ENCODE assay signal across 8 mouse cellular contexts in genomic region chr11:79686501-79687121, GRCm38 (mm10).
DNase-seq lines count a peak whose midpoint lies in the region; ATAC-seq and TF ChIP-seq lines count a peak whose summit lies in the region.

No protein-coding gene starts in this region.

- peak; percentile 91 for TF ChIP-seq CTCF in lung, adult 2 months (IDR thresholded peaks at IDR 0.05; ENCODE audit: insufficient read depth, low read length)

- H3K27me3 ChIP-seq in forebrain, embryonic 11.5 days (ENCODE audit: control insufficient read depth, insufficient read depth, low read length): no peaks in the 10 kb centered on the region

- peak; percentile 61; the same call in 1 of the 2 replicates for ATAC-seq in forebrain, embryonic 11.5 days (replicated peaks; ENCODE audit: low FRiP score)
- peak; percentile 82 for ATAC-seq in neutrophil, adult 5-6 weeks (ENCODE audit: extremely low read depth, insufficient number of reproducible peaks, low FRiP score, poor library complexity, severe bottlenecking)

- H3K9me3 ChIP-seq in forebrain, embryonic 11.5 days (ENCODE audit: control insufficient read depth, low read length): no peaks in the 10 kb centered on the region

- 66% methylated on average over 26 of the region's 26 CpGs for WGBS in forebrain, embryonic 11.5 days
- 68% methylated on average over 26 of the region's 26 CpGs for WGBS in large intestine, adult 2 months
- 62% methylated on average over 26 of the region's 26 CpGs for WGBS in lung, adult 2 months

- H3K4me2 ChIP-seq in forebrain, embryonic 11.5 days (ENCODE audit: low read depth, low read length, severe bottlenecking): no peak overlapping the region

- intact Hi-C loops in heart, postnatal 25 days (cut with DNase I): loop anchor here (1.0 kb wide), 2 partner anchors 61 to 102 kb away; no protein-coding TSS in a partner anchor

- H3K4me1 ChIP-seq in forebrain, embryonic 11.5 days (replicated peaks; ENCODE audit: control insufficient read depth, insufficient read depth, low read length): no peaks in the 10 kb centered on the region
- H3K4me1 ChIP-seq in lung, adult 2 months (ENCODE audit: control insufficient read depth, insufficient read depth, low read length): no peaks in the 10 kb centered on the region

- no peak overlapping the region for H3K27ac ChIP-seq in forebrain, embryonic 11.5 days (ENCODE audit: low read depth, low read length)

- peak; percentile 86 to 90 for DNase-seq in CD8-positive naive resting alpha-beta T cell, adult 2 months (ENCODE audit: low read depth in 2 of 2, low spot score in 2 of 2)
- DNase-seq in c-Kit-positive CD71-negative TER-119-negative erythroid progenitor cells, embryonic 14.5 days (ENCODE audit: low read depth): peak; percentile 88
- peak; percentile 95 for DNase-seq in forebrain, embryonic 11.5 days (ENCODE audit: low spot score)
- DNase-seq in heart, postnatal 25 days (ENCODE audit: low spot score): peak; percentile 57
- DNase-seq in large intestine, adult 2 months (ENCODE audit: low read depth, low spot score): peak; percentile 71
- peak; percentile 88 for DNase-seq in lung, adult 2 months
- DNase-seq in testis, postnatal 14 days (ENCODE audit: low spot score): peak; percentile 64

- H3K4me3 ChIP-seq in forebrain, embryonic 11.5 days (ENCODE audit: low read depth, low read length): no peak overlapping the region
- H3K4me3 ChIP-seq in lung, adult 2 months (replicated peaks; ENCODE audit: extremely low read depth, low read depth, low read length): no peak overlapping the region

- H3K9ac ChIP-seq in forebrain, embryonic 11.5 days (ENCODE audit: low read length): no peak overlapping the region

- no peak for TF ChIP-seq POLR2A in lung, adult 2 months (IDR thresholded peaks at IDR 0.05; ENCODE audit: borderline replicate concordance, extremely low read depth, low read depth, low read length)

- H3K36me3 ChIP-seq in forebrain, embryonic 11.5 days (ENCODE audit: control insufficient read depth, insufficient read depth, low read length): no peaks in the 10 kb centered on the region; the same call in 1 of the 2 replicates
